ENCODE assay signal across 8 mouse cellular contexts in genomic region chr3:95870976-95871375, GRCm38 (mm10). TPM values are rescaled to one million over a fixed set of nuclear protein-coding genes. Genes with fewer than 3 reads are reported as not detected.
DNase-seq lines count a peak whose midpoint lies in the region; ATAC-seq and TF ChIP-seq lines count a peak whose summit lies in the region.

No protein-coding gene starts in this region.

- ATAC-seq in kidney, postnatal 0 days (replicated peaks; ENCODE audit: low FRiP score, low read depth): peak; percentile 1; the same call in 1 of the 2 replicates
- ATAC-seq in hindbrain, postnatal 0 days: peak; percentile 60
- peak; percentile 25; the same call in 1 of the 2 replicates for ATAC-seq in midbrain, embryonic 16.5 days

- H3K27ac ChIP-seq in kidney, postnatal 0 days: peak overlapping the region; percentile 78
- peak overlapping the region; percentile 89 for H3K27ac ChIP-seq in embryonic facial prominence, embryonic 10.5 days (replicated peaks)
- peak overlapping the region; percentile 71; the same call in 1 of the 2 replicates for H3K27ac ChIP-seq in hindbrain, postnatal 0 days
- H3K27ac ChIP-seq in midbrain, embryonic 16.5 days (ENCODE audit: low read length): peak overlapping the region; percentile 82

- no peaks in the 10 kb centered on the region for H3K9me3 ChIP-seq in kidney, postnatal 0 days (replicated peaks; ENCODE audit: low read length)
- no peaks in the 10 kb centered on the region for H3K9me3 ChIP-seq in embryonic facial prominence, embryonic 10.5 days
- H3K9me3 ChIP-seq in hindbrain, postnatal 0 days (ENCODE audit: low read length): no peaks in the 10 kb centered on the region
- no peaks in the 10 kb centered on the region for H3K9me3 ChIP-seq in midbrain, embryonic 16.5 days (replicated peaks; ENCODE audit: control insufficient read depth, low read length, poor library complexity, severe bottlenecking)

- peak overlapping the region; percentile 46 for H3K4me2 ChIP-seq in kidney, postnatal 0 days (ENCODE audit: low read length)
- peak overlapping the region; percentile 60 for H3K4me2 ChIP-seq in hindbrain, postnatal 0 days (ENCODE audit: low read depth, low read length)
- peak overlapping the region; percentile 83 for H3K4me2 ChIP-seq in midbrain, embryonic 16.5 days (ENCODE audit: low read length)

- peaks cover 12% of the 10 kb centered on the region; the same call in 1 of the 2 replicates for H3K36me3 ChIP-seq in kidney, postnatal 0 days (ENCODE audit: insufficient read depth, low read length)
- H3K36me3 ChIP-seq in embryonic facial prominence, embryonic 10.5 days (replicated peaks): peaks cover 49% of the 10 kb centered on the region
- peaks cover 2% of the 10 kb centered on the region; the same call in 1 of the 2 replicates for H3K36me3 ChIP-seq in hindbrain, postnatal 0 days (ENCODE audit: insufficient read depth, low read length)
- H3K36me3 ChIP-seq in midbrain, embryonic 16.5 days (ENCODE audit: control insufficient read depth, insufficient read depth, low read length): no peaks in the 10 kb centered on the region

- no peak for DNase-seq in kidney, postnatal 0 days (ENCODE audit: low spot score)
- no peak for DNase-seq in kidney, postnatal 10 days
- DNase-seq in embryonic facial prominence, embryonic 10.5 days (ENCODE audit: low spot score): no peak
- DNase-seq in hindbrain, postnatal 0 days (ENCODE audit: low spot score): no peak
- no peak for DNase-seq in frontal cortex, postnatal 36 days (ENCODE audit: low spot score in 2 of 2)
- no peak for DNase-seq in urinary bladder, postnatal 25 days (ENCODE audit: low spot score)
- no peak for DNase-seq in cerebellum, adult 9-10 months

- H3K27me3 ChIP-seq in kidney, postnatal 0 days (ENCODE audit: insufficient read depth, low read length): no peaks in the 10 kb centered on the region
- H3K27me3 ChIP-seq in embryonic facial prominence, embryonic 10.5 days (replicated peaks; ENCODE audit: low read depth, poor library complexity, severe bottlenecking): no peaks in the 10 kb centered on the region
- no peaks in the 10 kb centered on the region for H3K27me3 ChIP-seq in hindbrain, postnatal 0 days (ENCODE audit: insufficient read depth, low read length)
- H3K27me3 ChIP-seq in midbrain, embryonic 16.5 days (ENCODE audit: control insufficient read depth, insufficient read depth, low read depth, low read length): no peaks in the 10 kb centered on the region

- peak overlapping the region; percentile 80 for H3K9ac ChIP-seq in kidney, postnatal 0 days (ENCODE audit: low read depth, low read length)
- peak overlapping the region; percentile 65 for H3K9ac ChIP-seq in hindbrain, postnatal 0 days (replicated peaks; ENCODE audit: low read length)
- peak overlapping the region; percentile 76 for H3K9ac ChIP-seq in midbrain, embryonic 16.5 days (ENCODE audit: low read depth, low read length)

- peak overlapping the region; percentile 61 for H3K4me3 ChIP-seq in kidney, postnatal 0 days (replicated peaks; ENCODE audit: low read depth, low read length)
- peak overlapping the region; percentile 82 for H3K4me3 ChIP-seq in embryonic facial prominence, embryonic 10.5 days
- H3K4me3 ChIP-seq in hindbrain, postnatal 0 days (ENCODE audit: low read length): peak overlapping the region; percentile 52
- H3K4me3 ChIP-seq in midbrain, embryonic 16.5 days (ENCODE audit: low read depth, low read length): peak overlapping the region; percentile 75

- no peak for TF ChIP-seq CTCF in kidney, postnatal 0 days (IDR thresholded peaks at IDR 0.05; ENCODE audit: low read depth)
- TF ChIP-seq CTCF in hindbrain, postnatal 0 days (IDR thresholded peaks at IDR 0.05; ENCODE audit: low read depth): no peak

- no peaks in the 10 kb centered on the region; the same call in 1 of the 2 replicates for H3K4me1 ChIP-seq in kidney, postnatal 0 days (replicated peaks; ENCODE audit: insufficient read depth, low read length)
- H3K4me1 ChIP-seq in embryonic facial prominence, embryonic 10.5 days: peaks cover 18% of the 10 kb centered on the region
- H3K4me1 ChIP-seq in hindbrain, postnatal 0 days (ENCODE audit: insufficient read depth, low read length): 0 out of 2 replicates have a peak, but pooled peaks cover 3% of the 10 kb centered on the region
- H3K4me1 ChIP-seq in midbrain, embryonic 16.5 days (ENCODE audit: control insufficient read depth, insufficient read depth, low read length): peaks cover 14% of the 10 kb centered on the region

- WGBS in kidney, postnatal 0 days: 4% methylated on average over 15 of the region's 15 CpGs
- 7% methylated on average over 15 of the region's 15 CpGs for WGBS in embryonic facial prominence, embryonic 10.5 days
- WGBS in hindbrain, postnatal 0 days: 7% methylated on average over 15 of the region's 15 CpGs
- WGBS in midbrain, embryonic 16.5 days: 6% methylated on average over 15 of the region's 15 CpGs

RNA-seq across cellular contexts. Expression of gene Mrps21, which starts 0.3 kb away (rescaled TPM):
- polyA plus RNA-seq in kidney, postnatal 0 days (2015; fragmentation: Nextera tagmentation; extraction: Ambion mirVana): 461 and 494 TPM in 2 replicates
- polyA plus RNA-seq in embryonic facial prominence, embryonic 10.5 days (2016; fragmentation: Nextera tagmentation; extraction: Ambion mirVana): 374 and 377 TPM in 2 replicates
- total RNA-seq in hindbrain, postnatal 0 days (2014; rRNA removed): 128 and 145 TPM in 2 replicates
- polyA plus RNA-seq in hindbrain, postnatal 0 days (2015; fragmentation: Nextera tagmentation; extraction: Ambion mirVana): 271 and 273 TPM in 2 replicates
- 247 and 260 TPM in 2 replicates for polyA plus RNA-seq in midbrain, embryonic 16.5 days (2015; fragmentation: Nextera tagmentation; extraction: Ambion mirVana)

RNA-seq across cellular contexts. Expression of gene Ciart, which starts 11.1 kb away (rescaled TPM):
- polyA plus RNA-seq in kidney, postnatal 0 days (2015; fragmentation: Nextera tagmentation; extraction: Ambion mirVana): 1.1 and 1.2 TPM in 2 replicates
- 11.5 and 13.4 TPM in 2 replicates for polyA plus RNA-seq in embryonic facial prominence, embryonic 10.5 days (2016; fragmentation: Nextera tagmentation; extraction: Ambion mirVana)
- total RNA-seq in hindbrain, postnatal 0 days (2014; rRNA removed): 2.5 and 4.3 TPM in 2 replicates
- 7.5 and 11.4 TPM in 2 replicates for polyA plus RNA-seq in hindbrain, postnatal 0 days (2015; fragmentation: Nextera tagmentation; extraction: Ambion mirVana)
- polyA plus RNA-seq in midbrain, embryonic 16.5 days (2015; fragmentation: Nextera tagmentation; extraction: Ambion mirVana): 4.8 and 5.2 TPM in 2 replicates

RNA-seq across cellular contexts. Expression of gene Prpf3, which starts 15.3 kb away (rescaled TPM):
- polyA plus RNA-seq in kidney, postnatal 0 days (2015; fragmentation: Nextera tagmentation; extraction: Ambion mirVana): 30.1 and 31.2 TPM in 2 replicates
- polyA plus RNA-seq in embryonic facial prominence, embryonic 10.5 days (2016; fragmentation: Nextera tagmentation; extraction: Ambion mirVana): 74.5 and 75.6 TPM in 2 replicates
- total RNA-seq in hindbrain, postnatal 0 days (2014; rRNA removed): 2.6 and 7.7 TPM in 2 replicates
- 22.6 and 23.0 TPM in 2 replicates for polyA plus RNA-seq in hindbrain, postnatal 0 days (2015; fragmentation: Nextera tagmentation; extraction: Ambion mirVana)
- 33.0 and 35.4 TPM in 2 replicates for polyA plus RNA-seq in midbrain, embryonic 16.5 days (2015; fragmentation: Nextera tagmentation; extraction: Ambion mirVana)

RNA-seq across cellular contexts. Expression of gene BC028528, which starts 20.8 kb away (rescaled TPM):
- polyA plus RNA-seq in kidney, postnatal 0 days (2015; fragmentation: Nextera tagmentation; extraction: Ambion mirVana): 24.0 and 27.1 TPM in 2 replicates
- 7.6 and 10.2 TPM in 2 replicates for polyA plus RNA-seq in embryonic facial prominence, embryonic 10.5 days (2016; fragmentation: Nextera tagmentation; extraction: Ambion mirVana)
- 2.6 and 5.5 TPM in 2 replicates for total RNA-seq in hindbrain, postnatal 0 days (2014; rRNA removed)
- 21.3 and 23.3 TPM in 2 replicates for polyA plus RNA-seq in hindbrain, postnatal 0 days (2015; fragmentation: Nextera tagmentation; extraction: Ambion mirVana)
- 18.2 and 18.5 TPM in 2 replicates for polyA plus RNA-seq in midbrain, embryonic 16.5 days (2015; fragmentation: Nextera tagmentation; extraction: Ambion mirVana)

RNA-seq across cellular contexts. Expression of gene Aph1a, which starts 22.8 kb away (rescaled TPM):
- polyA plus RNA-seq in kidney, postnatal 0 days (2015; fragmentation: Nextera tagmentation; extraction: Ambion mirVana): 48.7 and 55.5 TPM in 2 replicates
- 33.4 and 36.1 TPM in 2 replicates for polyA plus RNA-seq in embryonic facial prominence, embryonic 10.5 days (2016; fragmentation: Nextera tagmentation; extraction: Ambion mirVana)
- 75.9 and 99.4 TPM in 2 replicates for total RNA-seq in hindbrain, postnatal 0 days (2014; rRNA removed)
- polyA plus RNA-seq in hindbrain, postnatal 0 days (2015; fragmentation: Nextera tagmentation; extraction: Ambion mirVana): 41.1 and 42.2 TPM in 2 replicates
- 27.1 and 35.1 TPM in 2 replicates for polyA plus RNA-seq in midbrain, embryonic 16.5 days (2015; fragmentation: Nextera tagmentation; extraction: Ambion mirVana)

Comparison
In these comparisons a context has a peak if more than half of its experiments do, and no peak if none do; other contexts are left out.
1. ATAC-seq: peak in every context shown above with its lines; median percentile 60 in hindbrain, postnatal 0 days; 25 in midbrain, embryonic 16.5 days; 1 in kidney, postnatal 0 days.